23 mouse cellular contexts compared by ENCODE assay signal in the genomic region with DNA sequence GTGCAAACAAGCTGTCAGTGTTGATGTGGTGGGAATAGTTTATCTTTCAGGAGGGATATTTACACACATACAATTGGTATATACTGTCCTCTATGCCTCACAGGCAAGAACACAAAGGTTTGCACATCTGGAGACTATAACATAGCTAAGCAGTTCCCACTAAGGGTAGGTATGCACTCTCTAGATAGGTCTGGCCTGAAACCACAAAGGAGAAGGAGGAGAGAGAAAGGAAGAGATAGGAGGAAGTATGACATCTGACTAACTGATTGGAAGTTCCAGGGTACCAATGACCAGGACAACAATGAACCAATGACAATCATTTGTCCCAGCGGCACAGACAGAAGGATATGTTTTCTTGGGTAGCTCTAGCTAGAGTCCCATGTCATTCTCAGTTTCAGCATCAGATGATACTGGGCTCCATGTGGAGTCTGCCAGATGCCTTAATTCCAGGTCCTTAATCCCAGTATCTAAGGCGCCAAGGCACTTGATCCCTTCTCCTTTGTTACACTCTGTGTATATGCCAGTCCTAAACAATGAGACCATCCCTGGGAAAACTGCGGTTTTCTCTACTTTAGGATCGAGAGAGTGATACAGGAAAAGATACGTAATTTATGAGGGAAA.
DNase-seq lines count a peak whose midpoint lies in the region; ATAC-seq lines count a peak whose summit lies in the region.
"Had no signal": no experiment of that assay in that cellular context is flagged by ENCODE, and none has a peak within 500 bp of the region (broad histone marks: within the 10 kb centered on the region; RNA-seq: fewer than 3 reads in every experiment).

No protein-coding gene starts in this region.

- intact Hi-C loops in gastrocnemius, postnatal 36 days (cut with DNase I): loop anchor here (5.0 kb wide), 1 partner anchor 61 kb away; no protein-coding TSS in a partner anchor

- H3K27ac ChIP-seq in midbrain, embryonic 11.5 days (ENCODE audit: low read depth, low read length): no peak overlapping the region
- no peak overlapping the region for H3K27ac ChIP-seq in midbrain, embryonic 16.5 days (ENCODE audit: low read length)
- H3K27ac ChIP-seq: embryonic facial prominence, embryonic 13.5 days; embryonic facial prominence, embryonic 15.5 days; forebrain, embryonic 10.5 days; forebrain, embryonic 12.5 days had no signal

- H3K4me2 ChIP-seq in midbrain, embryonic 11.5 days: no peak overlapping the region
- no peak overlapping the region for H3K4me2 ChIP-seq in midbrain, embryonic 16.5 days (ENCODE audit: low read length)
- H3K4me2 ChIP-seq: embryonic facial prominence, embryonic 13.5 days; embryonic facial prominence, embryonic 15.5 days; forebrain, embryonic 12.5 days had no signal

- no peaks in the 10 kb centered on the region for H3K36me3 ChIP-seq in midbrain, embryonic 11.5 days (ENCODE audit: control insufficient read depth, insufficient read depth, low read length)
- H3K36me3 ChIP-seq in midbrain, embryonic 16.5 days (ENCODE audit: control insufficient read depth, insufficient read depth, low read length): no peaks in the 10 kb centered on the region
- H3K36me3 ChIP-seq: embryonic facial prominence, embryonic 13.5 days; embryonic facial prominence, embryonic 15.5 days; forebrain, embryonic 10.5 days; forebrain, embryonic 12.5 days had no signal

- no peaks in the 10 kb centered on the region for H3K4me1 ChIP-seq in midbrain, embryonic 11.5 days (ENCODE audit: control insufficient read depth, insufficient read depth, low read length)
- peaks cover 7% of the 10 kb centered on the region for H3K4me1 ChIP-seq in midbrain, embryonic 16.5 days (ENCODE audit: control insufficient read depth, insufficient read depth, low read length)
- H3K4me1 ChIP-seq: embryonic facial prominence, embryonic 13.5 days; embryonic facial prominence, embryonic 15.5 days had no signal

- DNase-seq in midbrain, embryonic 11.5 days (ENCODE audit: low spot score, missing footprints): peak; percentile 60
- no peak for DNase-seq in frontal cortex, postnatal 10 days (ENCODE audit: low spot score in 2 of 2)
- no peak for DNase-seq in gastrocnemius, postnatal 36 days
- DNase-seq: adrenal gland, adult 8-10 months; adrenal gland, postnatal 14 days; adrenal gland, postnatal 36 days; cerebellum, adult 11-12 months; cerebellum, adult 2 months; cerebellum, adult 9-10 months; cerebellum, postnatal 10 days; cerebellum, postnatal 25 days; embryo, embryonic 11 days had no signal

- H3K9me3 ChIP-seq in midbrain, embryonic 11.5 days (ENCODE audit: control insufficient read depth, low read length): no peaks in the 10 kb centered on the region
- no peaks in the 10 kb centered on the region for H3K9me3 ChIP-seq in midbrain, embryonic 16.5 days (replicated peaks; ENCODE audit: control insufficient read depth, low read length, poor library complexity, severe bottlenecking)
- H3K9me3 ChIP-seq: embryonic facial prominence, embryonic 13.5 days; embryonic facial prominence, embryonic 15.5 days; forebrain, embryonic 10.5 days; forebrain, embryonic 12.5 days had no signal

- H3K9ac ChIP-seq in midbrain, embryonic 11.5 days (ENCODE audit: low read length): no peak overlapping the region
- no peak overlapping the region for H3K9ac ChIP-seq in midbrain, embryonic 16.5 days (ENCODE audit: low read depth, low read length)
- H3K9ac ChIP-seq: embryonic facial prominence, embryonic 13.5 days; embryonic facial prominence, embryonic 15.5 days; forebrain, embryonic 12.5 days had no signal

- 49% methylated on average over 5 of the region's 5 CpGs for WGBS in midbrain, embryonic 11.5 days
- 51% methylated on average over 5 of the region's 5 CpGs for WGBS in midbrain, embryonic 16.5 days

- ATAC-seq in midbrain, embryonic 11.5 days (ENCODE audit: low FRiP score): no peak
- ATAC-seq in midbrain, embryonic 16.5 days: no peak
- peak; percentile 63 for ATAC-seq in common myeloid progenitor, adult 5-6 weeks (replicated peaks; ENCODE audit: low read depth, poor library complexity, severe bottlenecking)
- ATAC-seq: activated CD4-positive, CD25-positive, alpha-beta regulatory T cell, adult 4 months; forebrain, embryonic 14.5 days; forebrain, embryonic 16.5 days; Patski had no signal

- H3K27me3 ChIP-seq in midbrain, embryonic 11.5 days (ENCODE audit: control insufficient read depth, insufficient read depth, low read length): no peaks in the 10 kb centered on the region
- no peaks in the 10 kb centered on the region for H3K27me3 ChIP-seq in midbrain, embryonic 16.5 days (ENCODE audit: control insufficient read depth, insufficient read depth, low read depth, low read length)
- H3K27me3 ChIP-seq: embryonic facial prominence, embryonic 13.5 days; embryonic facial prominence, embryonic 15.5 days; Patski had no signal

- no peak overlapping the region for H3K4me3 ChIP-seq in midbrain, embryonic 11.5 days (ENCODE audit: low read depth, low read length)
- no peak overlapping the region for H3K4me3 ChIP-seq in midbrain, embryonic 16.5 days (ENCODE audit: low read depth, low read length)
- H3K4me3 ChIP-seq: embryonic facial prominence, embryonic 13.5 days; embryonic facial prominence, embryonic 15.5 days; erythroblast, embryonic 14.5 days; forebrain, embryonic 10.5 days; forebrain, embryonic 12.5 days had no signal
